Mouse (Mus musculus) layer of hippocampus, adult 2 months (tissue): ENCODE data around the gene Lpcat4. TPM values are rescaled to one million over a fixed set of nuclear protein-coding genes. Genes with fewer than 3 reads are reported as not detected.
A peak's percentile ranks its signal among the peaks of the same experiment; 100 is the strongest.

Experiments
- DNase-seq, 2 experiments: peaks; one replicate each; pipeline ENCODE4 v3.0.0; 2022; ENCODE audit warnings: low spot score in 2 of 2
- H3K27ac ChIP-seq: fragments of 200-600 bp; 2 replicates; pipeline ENCODE4 v1.8.1; 2022
- H3K4me3 ChIP-seq: fragments of 200-600 bp; 2 replicates; pipeline ENCODE4 v1.8.1; 2022; ENCODE audit warnings: mild to moderate bottlenecking
- CTCF ChIP-seq: fragments of 200-600 bp; conservative IDR thresholded peaks from 2 replicates; pipeline ENCODE4 v1.8.1; 2022; ENCODE audit warnings: antibody characterized with exemption, mild to moderate bottlenecking, moderate library complexity
- total RNA-seq, 2 experiments: library from RNA; stranded (reverse); gene quantifications; 2 replicates each; pipeline ENCODE4 v1.2.3; 2021

Lpcat4 gene
- total RNA-seq, 2 experiments from 2014 or later, result 87.5 to 89.8 TPM

DNA sequence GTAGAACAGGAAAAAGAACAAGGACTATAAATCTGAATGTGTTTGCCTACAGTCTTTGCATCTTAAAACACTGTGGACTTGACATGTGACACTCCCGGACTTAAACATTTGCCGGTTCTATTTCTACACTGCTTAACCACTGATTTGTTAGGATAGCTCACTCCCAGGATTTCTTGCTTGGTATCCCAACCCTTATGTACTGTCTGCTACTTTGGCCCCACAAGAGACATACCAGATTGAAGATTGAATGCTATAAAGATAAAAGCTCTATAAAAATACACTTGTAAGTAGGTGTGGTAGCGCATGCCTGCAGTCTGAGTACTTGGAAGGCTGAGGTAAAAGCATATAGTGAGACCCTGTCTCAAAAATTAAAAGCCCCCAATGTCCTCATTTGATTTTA lies 50.2 kb downstream of the Lpcat4 start:
- Histone ChIP-seq H3K4me3 (no peak overlapping the region), H3K27ac (no peak overlapping the region)
- DNase-seq, result no peak
- TF ChIP-seq CTCF, result no peak

GRCm38 (mm10) chr2:112292823-112293222 lies 53.6 kb downstream of the Lpcat4 start:
- Histone ChIP-seq H3K4me3 (no peak overlapping the region), H3K27ac (peak overlapping the region; percentile 11; the same call in 1 of the 2 replicates)
- DNase-seq, result no peak
- TF ChIP-seq CTCF, result no peak

GRCm38 (mm10) chr2:112296211-112296610 lies 56.9 kb downstream of the Lpcat4 start:
- no peak for TF ChIP-seq CTCF
- peak in 1 of 2 experiments; percentile 37 for DNase-seq
- Histone ChIP-seq H3K27ac (peak overlapping the region; percentile 73), H3K4me3 (no peak overlapping the region; the same call in 1 of the 2 replicates)

Other genes with a start within 250 kb of the Lpcat4 start
- gene Olfr1309, start 249.2 kb upstream of the Lpcat4 start, total RNA-seq, result not detected
- gene Olfr1310, start 226.8 kb upstream of the Lpcat4 start, total RNA-seq, result not detected
- gene Olfr1311, start 215.1 kb upstream of the Lpcat4 start, total RNA-seq, result not detected
- not detected for gene Olfr1312, start 189.2 kb upstream of the Lpcat4 start, total RNA-seq
- not detected for gene Olfr1313, start 161.6 kb upstream of the Lpcat4 start, total RNA-seq
- not detected for gene Olfr1314, start 142.7 kb upstream of the Lpcat4 start, total RNA-seq
- not detected for gene Olfr1315-ps1, start 124.0 kb upstream of the Lpcat4 start, total RNA-seq
- gene Olfr1316, start 104.5 kb upstream of the Lpcat4 start, total RNA-seq, result not detected
- not detected for gene Olfr1317, start 99.1 kb upstream of the Lpcat4 start, total RNA-seq
- not detected for gene Olfr1318, start 85.3 kb upstream of the Lpcat4 start, total RNA-seq
- gene Nutm1, start 19.8 kb downstream of the Lpcat4 start, total RNA-seq, result not detected
- gene Nop10, start 22.5 kb downstream of the Lpcat4 start, total RNA-seq, result 10 to 100 TPM; 51.6 to 52.0 TPM
- gene Slc12a6, start 26.4 kb downstream of the Lpcat4 start, total RNA-seq, result 100 to 1,000 TPM; 107 to 112 TPM
- gene Gm21985, start 26.8 kb downstream of the Lpcat4 start, total RNA-seq, result under 1 TPM in 1 of 2 experiments, not detected in 1; 0.22 TPM
- 100 to 1,000 TPM; 130 to 136 TPM for gene Emc4, start 128.6 kb downstream of the Lpcat4 start, total RNA-seq
- gene Katnbl1, start 139.7 kb downstream of the Lpcat4 start, total RNA-seq, result 10 to 100 TPM; 10.9 to 12.5 TPM
- 10 to 100 TPM; 43.8 to 45.6 TPM for gene Emc7, start 215.5 kb downstream of the Lpcat4 start, total RNA-seq
- 1 to 10 TPM; 5.7 to 7.7 TPM for gene Chrm5, start 241.3 kb downstream of the Lpcat4 start, total RNA-seq